Mouse (Mus musculus): Measurements from ENCODE around the gene Pigc.

The Pigc gene

DNA sequence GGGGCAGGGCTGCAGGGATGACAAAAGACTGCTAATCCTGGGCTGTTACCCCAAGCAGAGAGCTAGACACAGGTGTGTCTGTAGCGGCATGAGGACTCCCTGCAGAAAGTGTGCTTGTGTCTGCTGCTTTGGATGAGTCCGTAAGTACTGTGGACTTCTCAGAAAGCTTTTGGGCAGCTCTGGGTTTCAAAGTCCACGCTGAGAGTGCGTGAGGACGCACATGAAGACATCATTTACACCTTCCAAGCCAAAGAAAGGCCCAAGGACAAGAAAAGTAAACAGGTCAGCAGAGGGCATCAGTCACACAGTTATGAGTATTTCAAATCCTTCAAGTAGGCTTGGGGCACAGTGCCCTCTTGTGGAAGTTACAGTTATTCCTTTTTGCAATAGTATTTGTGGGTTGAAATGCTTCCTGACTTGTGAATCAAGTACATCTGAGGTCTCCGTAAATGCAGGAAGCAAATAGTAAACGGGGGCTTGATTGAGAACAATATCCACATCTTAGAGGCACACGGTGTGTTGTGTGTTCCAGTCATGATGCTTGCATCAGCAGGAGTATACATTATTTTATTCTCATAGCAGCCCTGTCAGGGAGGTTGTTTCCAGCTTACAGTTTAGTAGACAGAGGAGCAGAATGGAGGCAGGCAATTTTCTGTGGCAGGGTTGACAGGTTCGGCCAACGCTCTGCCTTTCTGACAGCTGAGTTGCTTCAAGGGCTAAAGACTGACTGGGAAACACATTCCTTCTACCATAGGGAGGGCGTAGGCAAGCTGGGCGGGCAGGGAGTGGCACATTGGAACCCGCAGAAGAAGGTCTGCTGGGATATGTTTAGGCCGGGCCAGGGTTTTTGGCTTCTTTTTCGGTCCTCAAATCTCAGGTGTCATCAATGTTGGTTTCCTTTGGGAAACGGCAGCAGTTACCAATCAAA is 7.5 kb downstream of the Pigc start:
- DNase-seq (ENCODE audit: low spot score) = peak; percentile 84

GRCm38 (mm10) chr1:161977331-161977730 is 8.3 kb downstream of the Pigc start:
- no peak for DNase-seq (ENCODE audit: low spot score)

DNA sequence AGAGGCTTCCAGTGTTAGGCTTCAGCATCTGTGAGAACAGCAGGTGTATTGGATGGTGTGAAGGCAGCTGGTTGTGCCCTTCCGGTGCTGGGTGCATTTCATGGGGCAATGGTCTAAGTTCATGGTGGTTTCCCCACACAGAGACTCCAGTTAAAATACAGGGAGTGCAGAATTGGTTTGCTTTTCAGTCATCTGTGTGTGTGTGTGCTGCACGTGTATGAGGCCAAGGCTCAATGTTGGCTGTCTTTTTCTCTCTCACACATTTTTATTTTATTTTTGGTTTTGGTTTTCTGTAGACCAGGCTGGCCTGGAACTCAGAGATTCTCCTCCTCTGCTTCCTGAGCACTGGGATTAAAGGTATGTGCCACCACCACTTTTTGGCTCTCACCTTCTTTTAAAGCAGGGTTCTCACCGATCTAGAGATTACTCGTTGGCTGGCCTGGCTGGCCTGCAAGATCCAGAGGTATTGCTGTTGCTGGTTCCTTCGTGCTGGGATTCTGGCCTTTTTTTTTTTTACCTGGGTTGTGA is 9.3 kb downstream of the Pigc start:
- DNase-seq (ENCODE audit: low spot score) = no peak

- no peak for DNase-seq (ENCODE audit: low spot score)
These were observed 10.6 kb downstream of the Pigc start, which contains the start of gene 4930558K02Rik for GRCm38 (mm10) chr1:161979536-161979935. TSS of gene 4930558K02Rik (minus strand) at chr1:161979636.

DNA sequence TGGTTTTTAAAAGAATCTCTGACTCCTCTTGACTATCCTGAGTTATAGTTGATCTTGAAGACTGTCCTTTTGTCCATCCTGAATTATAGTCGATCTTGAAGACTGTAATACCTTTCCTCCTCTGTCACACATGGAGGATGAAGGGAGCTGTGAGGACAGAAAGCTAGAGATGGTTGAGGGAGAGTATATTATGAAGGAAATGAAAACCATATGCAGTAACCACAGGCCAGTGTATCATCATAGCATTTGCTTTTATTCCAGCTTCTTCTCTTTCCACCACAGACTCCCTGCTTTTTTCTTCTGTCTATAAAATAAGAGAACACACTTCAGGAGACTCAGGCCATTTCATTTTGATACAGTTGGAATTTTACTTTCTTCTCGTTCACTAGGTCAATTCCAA is 11.1 kb downstream of the Pigc start:
- DNase-seq (ENCODE audit: low spot score) = no peak

GRCm38 (mm10) chr1:161980626-161981298 is 11.8 kb downstream of the Pigc start:
- no peak for DNase-seq (ENCODE audit: low spot score)

DNA sequence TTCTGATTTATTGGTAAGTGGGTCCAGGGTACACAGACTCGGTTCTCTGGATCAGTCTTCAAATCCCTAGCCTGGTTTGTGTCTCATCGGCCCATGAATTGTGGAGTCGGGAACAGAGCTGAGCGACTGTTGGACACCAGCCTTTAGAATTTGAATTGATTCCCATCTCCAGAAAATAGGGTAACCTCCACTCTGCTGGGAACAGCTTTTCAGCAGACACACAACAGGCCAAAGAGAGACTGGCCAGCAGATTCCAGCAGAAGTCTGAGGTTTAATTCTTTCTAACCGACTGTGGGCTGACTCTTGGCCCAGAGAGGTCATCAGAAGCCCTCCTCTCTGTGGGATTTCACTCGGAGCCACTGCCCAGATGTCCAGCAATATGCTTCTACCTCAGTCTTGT is 14.5 kb downstream of the Pigc start:
- DNase-seq (ENCODE audit: low spot score) = no peak

DNA sequence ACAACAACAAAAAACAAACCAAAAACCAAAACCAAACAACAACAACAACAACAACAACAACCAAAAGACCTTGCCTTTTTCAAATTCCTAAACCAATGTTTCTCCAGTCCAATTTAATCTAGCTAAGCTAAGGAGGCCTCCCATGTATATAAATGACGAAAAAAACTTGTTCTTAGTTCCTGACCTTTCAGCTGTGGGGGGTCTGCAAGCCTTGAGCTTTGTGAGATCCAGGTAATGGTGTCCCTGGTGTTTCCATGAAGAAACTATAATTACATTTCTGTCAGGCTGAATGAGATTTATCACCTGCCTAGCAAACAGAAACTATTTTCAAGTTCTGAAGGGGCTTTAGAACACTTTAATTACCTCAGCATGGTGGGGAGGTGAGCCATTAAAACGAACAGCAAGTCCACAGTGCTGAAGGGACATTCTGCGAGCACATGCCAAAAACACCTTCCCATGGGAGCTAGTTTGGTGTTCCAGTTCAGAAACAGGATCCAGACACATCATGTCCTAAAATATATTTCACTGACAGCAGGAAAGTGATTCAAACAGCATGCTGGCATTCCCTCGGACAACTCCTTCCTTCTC is 15.1 kb downstream of the Pigc start:
- DNase-seq (ENCODE audit: low spot score) = no peak

DNA sequence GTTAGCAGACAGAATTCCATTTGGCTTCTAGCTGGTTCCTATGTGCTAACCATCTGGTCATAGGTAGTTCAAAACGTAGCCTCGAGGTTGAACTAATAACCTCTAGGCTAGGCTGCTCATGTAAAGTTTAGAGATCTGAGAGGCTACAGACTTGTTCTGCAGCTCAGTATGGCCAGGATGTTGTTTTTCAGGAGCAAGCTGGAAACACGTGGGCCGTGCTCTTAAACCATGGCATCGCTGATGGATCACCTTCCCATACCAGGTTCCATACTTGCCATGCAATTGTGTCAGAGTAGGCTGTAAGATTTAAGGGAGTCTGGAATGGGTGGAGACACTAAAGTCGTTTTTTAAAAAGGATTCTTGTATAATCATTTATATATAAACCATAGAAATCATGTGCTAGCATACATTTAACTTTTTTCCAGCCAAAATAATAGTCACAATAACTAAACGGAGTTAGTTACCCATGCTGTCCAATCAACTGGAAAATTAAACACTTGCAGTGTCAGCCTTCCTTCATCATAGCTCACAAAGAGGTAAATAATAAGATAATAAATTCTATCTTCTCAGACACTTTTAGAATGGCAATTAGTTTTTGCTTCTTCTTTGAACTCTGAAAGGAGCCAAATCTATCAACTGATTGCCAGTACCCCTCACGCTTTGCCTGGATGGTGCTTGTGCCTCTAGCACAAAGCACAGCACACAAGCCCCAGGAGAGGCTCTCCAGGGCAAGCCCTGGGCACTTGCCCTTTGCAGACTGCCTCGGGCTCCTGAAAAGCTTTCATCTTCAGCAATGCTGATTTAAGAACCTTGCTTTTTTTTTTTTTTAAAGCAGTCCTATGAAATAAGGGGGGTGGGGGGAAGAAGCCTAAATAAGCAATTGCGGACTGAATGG is 21.9 kb downstream of the Pigc start:
- DNase-seq (ENCODE audit: low spot score) = no peak

DNA sequence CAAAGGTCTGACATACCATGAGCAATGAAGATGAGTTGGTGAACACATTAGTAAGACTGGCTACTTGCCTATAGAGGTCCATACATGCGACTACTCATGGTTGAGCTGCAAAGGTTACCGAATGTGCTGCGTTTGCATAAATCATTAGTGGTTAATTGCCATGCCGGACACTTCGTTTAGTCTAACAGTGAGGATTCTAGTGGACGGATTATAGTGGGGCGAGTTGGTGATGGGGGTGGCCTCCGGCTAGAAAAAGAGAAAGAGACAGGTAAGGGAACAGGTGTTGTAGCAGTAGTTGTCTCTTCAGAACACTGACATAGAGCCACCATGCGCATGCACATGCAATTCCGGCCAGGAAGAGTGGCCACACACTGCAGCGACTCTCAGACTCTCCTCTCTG is 22.9 kb downstream of the Pigc start:
- no peak for DNase-seq (ENCODE audit: low spot score)

DNA sequence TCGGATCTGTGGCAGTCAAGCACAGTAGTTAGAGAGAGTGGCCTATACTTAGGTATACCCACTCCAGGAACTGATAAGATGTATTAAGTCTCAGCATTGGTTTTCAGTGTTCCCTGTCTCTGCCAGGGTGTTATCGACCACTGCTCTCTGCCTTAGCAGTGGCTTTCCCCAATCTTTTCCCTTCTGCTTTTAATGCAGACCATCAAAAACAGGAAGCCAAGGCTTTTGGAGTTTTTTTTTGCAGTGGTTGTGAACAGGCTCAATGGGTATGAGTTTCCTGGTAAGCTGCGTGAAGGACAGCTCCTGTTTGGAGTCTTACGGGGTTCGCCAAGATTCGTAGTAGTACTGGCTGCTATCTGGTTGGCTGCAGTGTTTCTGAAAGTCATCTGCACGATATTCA is 23.4 kb downstream of the Pigc start:
- no peak for DNase-seq (ENCODE audit: low spot score)

DNA sequence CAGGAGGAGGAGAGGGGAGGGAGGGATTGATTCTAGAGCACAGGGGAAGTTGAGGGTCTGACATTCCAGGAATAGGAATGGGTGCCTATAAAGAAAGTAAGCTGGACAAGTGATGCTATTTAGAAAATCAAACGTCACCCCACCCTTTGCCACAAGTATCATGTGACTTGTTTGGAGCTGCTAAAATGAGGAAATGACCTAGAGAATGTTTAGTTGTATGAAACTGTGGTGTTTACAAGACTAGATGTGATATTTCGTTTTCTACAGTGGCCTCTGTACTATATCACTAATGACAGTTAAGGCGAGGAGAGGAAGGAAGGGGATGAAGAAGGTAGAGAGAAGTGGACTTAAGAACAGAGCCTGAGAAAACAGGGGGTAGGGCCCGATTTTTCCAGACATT is 29.8 kb downstream of the Pigc start:
- DNase-seq (ENCODE audit: low spot score) = no peak

GRCm38 (mm10) chr1:161999338-161999737 is 30.4 kb downstream of the Pigc start:
- DNase-seq (ENCODE audit: low spot score) = no peak

GRCm38 (mm10) chr1:161999882-162000371 is 30.9 kb downstream of the Pigc start:
- peak; percentile 84 for DNase-seq (ENCODE audit: low spot score)

DNA sequence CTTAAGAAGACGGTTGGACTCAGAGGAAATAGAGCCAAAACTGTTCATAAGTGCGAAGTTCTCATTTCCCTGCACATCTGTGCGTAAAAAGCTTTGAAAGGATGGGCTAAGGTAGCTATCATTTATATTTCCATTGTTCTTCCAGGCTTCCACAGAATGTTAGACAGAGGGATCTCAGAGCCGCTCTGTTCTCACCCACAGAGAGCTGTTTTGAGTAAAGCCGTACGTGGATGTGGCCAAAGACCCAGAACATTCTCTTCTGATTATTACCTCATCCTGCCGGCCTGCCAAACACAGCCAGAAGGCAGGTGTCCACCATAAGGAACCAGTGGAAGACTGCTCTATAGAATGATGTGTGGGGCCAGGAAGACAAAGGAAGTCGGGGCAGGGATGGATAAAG is 32.3 kb downstream of the Pigc start:
- no peak for DNase-seq (ENCODE audit: low spot score)

- DNase-seq (ENCODE audit: low spot score) = no peak
These were observed 34.9 kb downstream of the Pigc start for GRCm38 (mm10) chr1:162003729-162004517.

- DNase-seq (ENCODE audit: low spot score) = no peak
These were observed 35.5 kb downstream of the Pigc start for GRCm38 (mm10) chr1:162004518-162004780.

DNA sequence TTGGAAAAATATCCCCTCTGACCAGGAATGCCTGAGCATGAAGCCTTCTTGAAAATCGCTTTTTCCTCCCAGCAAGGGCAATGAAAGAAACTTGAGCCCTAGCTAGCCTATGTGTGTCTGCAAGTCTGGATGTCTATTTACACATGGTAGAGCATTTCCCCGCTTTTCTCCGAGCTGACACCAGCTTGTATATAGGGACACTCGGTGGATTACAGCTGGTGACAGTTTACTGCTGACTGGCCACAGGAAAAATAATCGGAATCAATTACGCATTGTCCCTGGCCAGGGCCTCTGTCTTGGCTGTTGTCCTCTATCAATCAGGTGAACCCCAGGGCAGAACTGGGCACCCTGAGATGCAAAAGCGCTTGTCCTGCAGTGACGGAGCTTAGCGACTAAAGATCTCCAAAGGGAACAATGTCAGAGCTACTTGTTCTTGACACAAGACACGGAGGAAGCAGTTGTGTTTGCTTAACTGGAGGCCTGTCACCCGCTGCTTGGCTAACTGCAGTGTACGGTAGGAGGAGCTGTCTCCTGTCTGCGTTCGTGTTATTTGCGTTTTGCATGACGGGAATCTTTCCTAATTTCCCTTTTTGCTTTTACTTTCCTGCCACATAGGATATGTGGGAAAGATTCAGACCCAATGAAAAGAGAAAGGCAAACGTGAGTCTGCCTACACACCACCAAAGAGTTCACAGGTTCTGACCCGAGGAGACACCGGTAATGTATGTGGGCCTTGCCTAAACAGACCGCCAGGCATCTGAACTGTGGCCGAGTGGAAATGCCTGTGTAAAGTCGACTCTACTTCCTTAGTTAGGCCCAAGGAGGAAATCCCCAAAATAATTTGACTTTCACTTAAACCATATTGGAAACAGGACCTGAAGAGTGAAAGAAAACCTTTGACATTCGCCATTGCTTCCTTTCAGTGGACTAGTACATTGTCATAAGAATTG is 36.1 kb downstream of the Pigc start:
- no peak for DNase-seq (ENCODE audit: low spot score)

DNA sequence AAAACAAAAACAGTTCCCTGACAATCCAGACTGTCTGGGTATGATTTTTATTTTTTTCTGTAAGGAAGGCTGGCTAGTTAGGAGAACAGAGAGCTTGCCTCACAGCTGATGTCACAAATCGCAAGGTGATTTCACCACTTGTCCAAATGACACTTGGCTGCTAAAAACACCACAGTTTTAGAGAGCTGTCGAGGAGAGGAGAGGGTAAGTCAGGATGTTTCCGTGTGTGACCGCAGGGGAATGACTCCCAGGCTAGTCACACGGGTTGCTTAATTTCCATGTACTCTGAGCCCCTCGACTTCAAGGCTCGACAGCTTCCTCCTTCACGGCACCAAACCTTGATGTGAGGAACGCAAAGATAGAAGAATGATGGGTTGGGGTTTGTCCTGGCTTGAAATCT is 37.1 kb downstream of the Pigc start:
- no peak for DNase-seq (ENCODE audit: low spot score)

GRCm38 (mm10) chr1:162008208-162008607 is 39.2 kb downstream of the Pigc start:
- no peak for DNase-seq (ENCODE audit: low spot score)

Measured in layer of hippocampus, adult 9-10 months (tissue).